Mouse (Mus musculus) midbrain, embryonic 11.5 days (tissue): Measurements from ENCODE around the gene Slc4a4. TPM values are rescaled to one million over a fixed set of nuclear protein-coding genes. Genes with fewer than 3 reads are reported as not detected.
A peak's percentile ranks its signal among the peaks of the same experiment; 100 is the strongest.

Experiments used
- ATAC-seq: fragments of 200-750 bp; cut with Nextera tagmentation; 2 replicates; pipeline ENCODE4 v1.8.0; 2017; ENCODE audit warnings: moderate TSS enrichment, moderate library complexity; ENCODE audit not compliant: low FRiP score
- DNase-seq: peaks from one replicate; pipeline ENCODE4 v3.0.0; 2015; ENCODE audit warnings: low spot score; ENCODE audit errors: missing footprints
- H3K27ac ChIP-seq: fragments of 300-500 bp; sonication (generic); 2 replicates; pipeline ENCODE4 v1.5.1; 2014; ENCODE audit warnings: low read depth, low read length
- H3K27me3 ChIP-seq: fragments of 300-500 bp; sonication (generic); 2 replicates; pipeline ENCODE4 v1.6.1; 2014; ENCODE audit warnings: mild to moderate bottlenecking, low read length, moderate library complexity, mixed read lengths; ENCODE audit not compliant: control insufficient read depth, insufficient read depth
- H3K36me3 ChIP-seq: fragments of 300-500 bp; sonication (generic); 2 replicates; pipeline ENCODE4 v1.6.1; 2014; ENCODE audit warnings: mild to moderate bottlenecking, low read length, moderate library complexity, mixed read lengths; ENCODE audit not compliant: control insufficient read depth, insufficient read depth
- H3K4me1 ChIP-seq: fragments of 300-500 bp; sonication (generic); 2 replicates; pipeline ENCODE4 v1.6.1; 2014; ENCODE audit warnings: low read length; ENCODE audit not compliant: control insufficient read depth, insufficient read depth
- H3K4me2 ChIP-seq: fragments of 300-500 bp; sonication (generic); 2 replicates; pipeline ENCODE4 v1.6.1; 2014; ENCODE audit warnings: mild to moderate bottlenecking, moderate library complexity
- H3K4me3 ChIP-seq: fragments of 300-500 bp; sonication (generic); 2 replicates; pipeline ENCODE4 v1.5.1; 2014; ENCODE audit warnings: low read depth, low read length
- H3K9ac ChIP-seq: fragments of 300-500 bp; sonication (generic); 2 replicates; pipeline ENCODE4 v1.6.1; 2014; ENCODE audit warnings: low read length
- H3K9me3 ChIP-seq: fragments of 300-500 bp; sonication (generic); 2 replicates; pipeline ENCODE4 v1.6.1; 2016; ENCODE audit warnings: low read length; ENCODE audit not compliant: control insufficient read depth
- WGBS: fragments of 180-500 bp; shearing (Covaris S2); extraction: QIAGEN DNeasy Blood & Tissue Kit; methylation state at CpG from one replicate; pipeline ENCODE4 v1.1.7; 2014; 5-methylcytosine and 5-hydroxymethylcytosine counted together
- polyA plus RNA-seq: library from polyadenylated mRNA; unstranded; fragments of >200 nt; fragmentation: Nextera tagmentation; extraction: Ambion mirVana; gene quantifications from 2 replicates; pipeline ENCODE4 v1.2.1, GENCODE M21; 2014

Slc4a4 gene
- polyA plus RNA-seq, 1 experiment from 2014 or later = 1.6 TPM

DNA sequence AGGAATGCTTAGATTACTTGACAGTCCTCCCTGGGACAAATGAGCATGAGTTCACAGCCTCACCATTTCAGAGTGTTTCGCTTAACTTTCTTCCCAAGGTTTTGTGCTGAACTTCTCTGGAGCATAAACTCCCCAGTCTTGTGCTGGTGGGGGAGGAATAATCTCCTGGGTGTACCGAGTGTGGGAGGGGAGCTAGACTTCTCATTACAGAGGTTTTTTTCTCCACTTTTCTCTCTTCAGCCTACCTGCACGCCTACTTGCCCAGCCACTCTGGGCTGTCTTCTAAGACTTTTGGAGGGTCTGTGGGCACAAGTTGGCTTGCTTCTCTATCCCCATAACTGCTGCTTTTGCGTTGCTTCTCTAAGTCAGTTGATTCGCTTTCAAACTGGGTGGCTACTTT, 365.2 kb downstream of the Slc4a4 start:
- Histone ChIP-seq H3K9me3 (no peaks in the 10 kb centered on the region), H3K27me3 (no peaks in the 10 kb centered on the region), H3K9ac (no peak overlapping the region), H3K4me2 (no peak overlapping the region), H3K4me3 (no peak overlapping the region), H3K36me3 (no peaks in the 10 kb centered on the region), H3K27ac (no peak overlapping the region), H3K4me1 (no peaks in the 10 kb centered on the region)
- no peak for DNase-seq
- 85% methylated on average over 5 of the region's 5 CpGs for WGBS
- no peak for ATAC-seq

DNA sequence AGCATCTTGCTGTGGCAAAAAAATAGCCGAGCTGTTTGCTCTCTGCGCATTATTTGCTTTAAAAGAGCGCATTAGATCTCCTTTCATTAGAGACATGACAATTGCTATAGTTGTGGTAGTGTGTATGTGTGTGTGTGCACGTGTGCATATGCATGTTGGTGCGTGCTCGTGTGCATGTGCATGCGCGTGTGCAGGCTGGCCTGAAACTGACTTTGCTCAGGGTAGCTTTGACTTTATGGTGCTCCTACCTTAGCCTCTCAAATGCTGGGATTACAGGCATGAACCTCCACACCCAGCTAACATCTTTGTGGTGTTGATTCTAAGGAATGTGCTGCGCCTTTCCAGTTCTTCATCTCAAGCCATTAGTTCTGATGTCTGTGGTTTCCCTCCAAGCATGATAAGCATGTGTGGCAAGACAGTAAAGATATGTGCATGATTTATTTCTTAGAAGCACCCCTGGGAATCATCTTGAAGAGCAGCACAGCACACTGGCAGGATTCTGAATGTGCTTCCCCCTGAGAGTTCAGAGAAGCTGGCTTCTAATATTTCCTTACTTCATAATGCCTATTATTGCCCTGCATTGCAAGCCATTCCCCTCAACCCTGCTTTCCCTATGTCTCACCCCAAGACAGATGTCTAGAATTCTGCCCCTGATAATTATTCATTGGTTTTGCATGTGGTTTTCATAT, 373.3 kb downstream of the Slc4a4 start:
- H3K9me3 ChIP-seq = no peaks in the 10 kb centered on the region
- no peak overlapping the region for H3K4me2 ChIP-seq
- no peaks in the 10 kb centered on the region for H3K36me3 ChIP-seq
- ATAC-seq (no peak), DNase-seq (no peak)
- no peak overlapping the region for H3K9ac ChIP-seq
- H3K4me3 ChIP-seq = no peak overlapping the region
- H3K27ac ChIP-seq = no peak overlapping the region
- WGBS = 94% methylated on average over 9 of the region's 9 CpGs
- no peaks in the 10 kb centered on the region for H3K27me3 ChIP-seq
- H3K4me1 ChIP-seq = no peaks in the 10 kb centered on the region

DNA sequence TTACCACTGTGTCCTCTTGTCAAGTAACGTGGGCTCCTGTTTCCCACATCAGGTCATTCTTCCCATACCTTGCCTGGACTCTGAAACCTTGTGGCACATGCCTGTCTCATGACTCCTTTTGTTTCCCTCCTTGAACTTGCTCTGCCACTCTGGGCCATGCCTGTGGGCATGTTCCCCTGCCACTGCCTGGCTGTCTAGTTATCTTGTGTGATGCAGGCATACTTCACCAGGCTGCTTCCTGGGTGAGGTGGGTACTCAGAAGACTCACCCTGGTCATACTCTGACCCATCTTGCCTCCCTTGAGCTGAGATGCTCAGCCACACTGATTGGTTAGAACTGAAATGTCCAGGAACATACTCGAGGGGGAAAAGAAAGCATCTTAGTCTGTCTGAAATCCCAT, 390.4 kb downstream of the Slc4a4 start:
- H3K9me3 ChIP-seq = no peaks in the 10 kb centered on the region
- 86% methylated on average over 2 of the region's 2 CpGs for whole genome bisulfite sequencing
- no peak overlapping the region for H3K9ac ChIP-seq
- no peaks in the 10 kb centered on the region for H3K36me3 ChIP-seq
- peak; percentile 41 for DNase-seq
- no peak overlapping the region for H3K4me2 ChIP-seq
- H3K27ac ChIP-seq = no peak overlapping the region
- no peak overlapping the region for H3K4me3 ChIP-seq
- no peak for ATAC-seq
- no peaks in the 10 kb centered on the region for H3K4me1 ChIP-seq
- H3K27me3 ChIP-seq = no peaks in the 10 kb centered on the region

DNA sequence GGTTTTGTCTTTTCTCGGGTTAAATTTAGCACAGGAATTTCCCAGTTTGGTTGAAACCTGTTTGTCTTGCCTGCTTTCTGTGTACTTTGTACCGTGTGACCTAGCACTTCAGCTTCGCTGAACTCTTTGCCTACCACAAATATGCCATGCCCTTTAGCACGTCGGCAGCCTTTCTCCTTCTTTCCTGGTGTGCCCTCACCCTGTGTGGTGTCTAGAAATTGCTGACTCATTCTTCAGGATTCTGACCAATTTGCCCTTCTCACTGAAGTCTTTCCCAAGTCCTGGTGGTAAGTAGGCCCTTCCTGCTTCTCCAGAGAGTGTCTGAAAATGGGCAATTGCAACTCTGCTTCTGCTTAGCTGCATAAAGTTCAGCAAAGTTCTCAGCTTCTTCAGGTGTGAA, 391.0 kb downstream of the Slc4a4 start:
- peak; percentile 69 for DNase-seq
- Histone ChIP-seq H3K27me3 (no peaks in the 10 kb centered on the region), H3K9me3 (no peaks in the 10 kb centered on the region), H3K4me1 (no peaks in the 10 kb centered on the region), H3K27ac (no peak overlapping the region), H3K9ac (no peak overlapping the region), H3K36me3 (no peaks in the 10 kb centered on the region), H3K4me2 (no peak overlapping the region), H3K4me3 (no peak overlapping the region)
- ATAC-seq = no peak
- 79% methylated on average over 5 of the region's 5 CpGs for WGBS

DNA sequence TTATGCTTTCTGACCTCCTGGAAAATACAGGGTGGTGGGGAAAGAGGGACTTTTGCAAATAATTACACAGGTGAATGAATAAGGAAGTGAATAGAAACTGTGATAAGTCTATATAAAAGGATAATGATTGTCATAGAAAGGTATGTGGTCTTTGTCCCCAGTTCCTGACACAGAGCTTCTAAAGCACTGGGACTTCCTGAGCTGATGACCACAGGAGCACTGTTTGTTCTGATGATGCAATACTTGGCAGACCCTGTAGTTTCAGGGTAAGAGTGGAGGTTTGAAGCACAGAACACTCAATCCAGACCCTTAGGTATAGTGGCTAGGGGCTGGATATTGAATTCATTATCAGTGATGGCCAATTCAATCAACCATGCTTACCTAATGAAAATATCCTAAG, 391.7 kb downstream of the Slc4a4 start:
- no peak overlapping the region for H3K27ac ChIP-seq

DNA sequence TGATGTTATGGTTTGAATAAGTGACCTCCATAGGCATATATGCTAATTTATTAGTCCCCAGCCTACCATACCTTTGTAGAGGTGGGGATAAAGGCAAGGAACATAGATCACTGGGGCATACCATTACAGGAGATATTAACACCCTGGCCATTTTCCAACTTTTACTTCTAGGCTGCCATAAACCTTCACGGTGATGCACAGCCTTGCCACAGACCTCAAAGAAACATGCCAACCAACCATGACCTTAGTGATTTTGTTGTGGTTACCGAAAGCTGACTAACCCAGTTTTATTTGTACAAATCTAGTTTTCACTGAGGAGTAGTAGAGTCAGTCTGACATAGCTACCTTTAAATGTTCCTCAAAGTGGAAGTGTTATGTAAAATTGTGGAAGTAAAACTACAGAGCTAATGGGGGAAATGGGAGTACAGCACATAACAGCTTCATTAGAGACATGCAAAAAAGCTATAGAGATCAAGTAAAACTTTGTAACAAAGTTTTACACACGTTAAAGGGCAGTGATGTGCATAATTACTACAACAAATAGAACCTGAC, 393.8 kb downstream of the Slc4a4 start:
- Histone ChIP-seq H3K27me3 (no peaks in the 10 kb centered on the region), H3K27ac (no peak overlapping the region), H3K36me3 (no peaks in the 10 kb centered on the region), H3K9me3 (no peaks in the 10 kb centered on the region), H3K4me3 (no peak overlapping the region), H3K4me1 (no peaks in the 10 kb centered on the region), H3K4me2 (no peak overlapping the region), H3K9ac (no peak overlapping the region)
- 85% methylated on average over 3 of the region's 3 CpGs for WGBS
- DNase-seq (peak; percentile 41), ATAC-seq (no peak)

More for the DNA sequence above, 391.7 kb downstream of the Slc4a4 start:
- DNase-seq = no peak
- ATAC-seq = no peak
- no peak overlapping the region for H3K9ac ChIP-seq
- H3K36me3 ChIP-seq = no peaks in the 10 kb centered on the region
- H3K9me3 ChIP-seq = no peaks in the 10 kb centered on the region
- no peaks in the 10 kb centered on the region for H3K4me1 ChIP-seq
- no peak overlapping the region for H3K4me3 ChIP-seq
- no peaks in the 10 kb centered on the region for H3K27me3 ChIP-seq
- H3K4me2 ChIP-seq = no peak overlapping the region

Other genes with a start within 250 kb of the Slc4a4 start
- gene Grsf1, start 210.6 kb upstream of the Slc4a4 start, polyA plus RNA-seq = 102 and 109 TPM in 2 replicates
- gene Mob1b, start 166.0 kb upstream of the Slc4a4 start, polyA plus RNA-seq = 16.7 and 18.3 TPM in 2 replicates
- gene Dck, start 121.8 kb upstream of the Slc4a4 start, polyA plus RNA-seq = 143 and 150 TPM in 2 replicates